Mouse (Mus musculus) right cerebral cortex, postnatal 36 days (tissue): Measurements from ENCODE around the gene Prss22.

ENCODE experiments used
- DNase-seq, 2 experiments: peaks; one replicate each; pipeline ENCODE4 v3.0.0; 2022; ENCODE audit warnings: low spot score in 2 of 2, mixed read lengths in 1 of 2

The Prss22 gene

DNA sequence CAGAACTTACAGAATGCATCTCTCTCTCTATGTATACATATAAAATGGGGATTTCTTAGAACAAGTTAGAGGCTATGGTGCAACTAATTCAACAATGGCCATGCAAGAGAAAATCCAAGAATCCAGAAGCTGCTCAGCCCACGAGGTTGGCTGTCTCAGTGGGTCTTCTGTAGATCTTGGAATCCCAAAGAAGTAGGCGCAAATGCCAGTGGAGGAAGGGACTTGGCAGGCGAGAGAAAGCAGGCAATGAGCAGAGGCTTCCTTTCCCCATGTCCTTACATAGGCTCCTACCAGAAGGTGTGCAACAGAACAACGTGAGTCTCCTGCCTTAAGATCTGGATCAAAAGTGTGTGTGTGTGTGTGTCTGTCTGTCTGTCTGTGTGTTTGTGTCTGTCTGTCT is 50.4 kb downstream of the Prss22 start:
- peak in 1 of 2 experiments; percentile 20 for DNase-seq
